Mouse (Mus musculus): ENCODE results near the gene Ipo11.
A peak's percentile ranks its signal among the peaks of the same experiment; 100 is the strongest.

The Ipo11 gene

GRCm38 (mm10) chr13:106904637-106905036 lies 32.1 kb downstream of the Ipo11 start:
- DNase-seq (ENCODE audit: low spot score in 2 of 2): no peak

- no peak for DNase-seq (ENCODE audit: low spot score in 2 of 2)
Measured at GRCm38 (mm10) chr13:106894284-106894683, 42.5 kb downstream of the Ipo11 start.

GRCm38 (mm10) chr13:106893701-106894100 lies 43.1 kb downstream of the Ipo11 start:
- DNase-seq (ENCODE audit: low spot score in 2 of 2): no peak

- no peak for DNase-seq (ENCODE audit: low spot score in 2 of 2)
Measured at GRCm38 (mm10) chr13:106893196-106893595, 43.6 kb downstream of the Ipo11 start.

GRCm38 (mm10) chr13:106887364-106887763 lies 49.4 kb downstream of the Ipo11 start:
- no peak for DNase-seq (ENCODE audit: low spot score in 2 of 2)

- no peak for DNase-seq (ENCODE audit: low spot score in 2 of 2)
Measured at GRCm38 (mm10) chr13:106884249-106884648, 52.5 kb downstream of the Ipo11 start.

- no peak for DNase-seq (ENCODE audit: low spot score in 2 of 2)
Measured at GRCm38 (mm10) chr13:106876278-106876677, 60.5 kb downstream of the Ipo11 start.

- DNase-seq (ENCODE audit: low spot score in 2 of 2): no peak
Measured at GRCm38 (mm10) chr13:106865547-106865946, 71.2 kb downstream of the Ipo11 start.

- DNase-seq (ENCODE audit: low spot score in 2 of 2): no peak
Measured at GRCm38 (mm10) chr13:106858779-106859178, 78.0 kb downstream of the Ipo11 start.

GRCm38 (mm10) chr13:106856556-106856955 lies 80.2 kb downstream of the Ipo11 start:
- DNase-seq (ENCODE audit: low spot score in 2 of 2): no peak

GRCm38 (mm10) chr13:106847534-106847933 lies 89.2 kb downstream of the Ipo11 start:
- DNase-seq (ENCODE audit: low spot score in 2 of 2): no peak

- DNase-seq (ENCODE audit: low spot score in 2 of 2): no peak
Measured at GRCm38 (mm10) chr13:106844928-106845327, 91.8 kb downstream of the Ipo11 start.

- DNase-seq (ENCODE audit: low spot score in 2 of 2): no peak
Measured at GRCm38 (mm10) chr13:106842542-106842941, 94.2 kb downstream of the Ipo11 start.

GRCm38 (mm10) chr13:106838778-106839177 lies 98.0 kb downstream of the Ipo11 start:
- no peak for DNase-seq (ENCODE audit: low spot score in 2 of 2)

- DNase-seq (ENCODE audit: low spot score in 2 of 2): no peak
Measured at GRCm38 (mm10) chr13:106836527-106836879, 100.3 kb downstream of the Ipo11 start.

GRCm38 (mm10) chr13:106835844-106836526 lies 100.8 kb downstream of the Ipo11 start:
- no peak for DNase-seq (ENCODE audit: low spot score in 2 of 2)

GRCm38 (mm10) chr13:106830029-106830428 lies 106.7 kb downstream of the Ipo11 start:
- DNase-seq (ENCODE audit: low spot score in 2 of 2): no peak

GRCm38 (mm10) chr13:106829327-106829997 lies 107.3 kb downstream of the Ipo11 start:
- no peak for DNase-seq (ENCODE audit: low spot score in 2 of 2)

GRCm38 (mm10) chr13:106825618-106826017 lies 111.1 kb downstream of the Ipo11 start:
- no peak for DNase-seq (ENCODE audit: low spot score in 2 of 2)

- no peak for DNase-seq (ENCODE audit: low spot score in 2 of 2)
Measured at GRCm38 (mm10) chr13:106823875-106824191, 112.9 kb downstream of the Ipo11 start.

- DNase-seq (ENCODE audit: low spot score in 2 of 2): no peak
Measured at GRCm38 (mm10) chr13:106823121-106823874, 113.5 kb downstream of the Ipo11 start.

- peak in 1 of 2 experiments; percentile 7 for DNase-seq (ENCODE audit: low spot score in 2 of 2)
Measured at GRCm38 (mm10) chr13:106820149-106820548, 116.6 kb downstream of the Ipo11 start.

- no peak for DNase-seq (ENCODE audit: low spot score in 2 of 2)
Measured at GRCm38 (mm10) chr13:106819749-106820148, 117.0 kb downstream of the Ipo11 start.

Measured in urinary bladder, postnatal 36 days (tissue).